Mouse (Mus musculus) kidney, postnatal 0 days (tissue): Measurements from ENCODE around the gene Pdia3. TPM values are rescaled to one million over a fixed set of nuclear protein-coding genes. Genes with fewer than 3 reads are reported as not detected.
A peak's percentile ranks its signal among the peaks of the same experiment; 100 is the strongest.

Source experiments
- ATAC-seq: fragments of 200-750 bp; cut with Nextera tagmentation; replicated peaks from 2 replicates; pipeline ENCODE4 v1.8.0; 2017; ENCODE audit warnings: low read depth, moderate number of reproducible peaks, moderate TSS enrichment, moderate library complexity; ENCODE audit not compliant: low FRiP score
- DNase-seq: peaks from one replicate; pipeline ENCODE4 v3.0.0-alpha.2; 2016; ENCODE audit warnings: low spot score
- H3K27ac ChIP-seq: fragments of 300-500 bp; sonication (generic); 2 replicates; pipeline ENCODE4 v1.5.1; 2014; ENCODE audit warnings: mild to moderate bottlenecking
- H3K27me3 ChIP-seq: fragments of 300-500 bp; sonication (generic); 2 replicates; pipeline ENCODE4 v1.6.1; 2014; ENCODE audit warnings: low read length, mixed read lengths; ENCODE audit not compliant: insufficient read depth
- H3K36me3 ChIP-seq: fragments of 300-500 bp; sonication (generic); 2 replicates; pipeline ENCODE4 v1.6.1; 2014; ENCODE audit warnings: low read length, mixed read lengths; ENCODE audit not compliant: insufficient read depth
- H3K4me1 ChIP-seq: fragments of 300-500 bp; sonication (generic); replicated peaks from 2 replicates; pipeline ENCODE4 v1.6.1; 2014; ENCODE audit warnings: antibody characterized with exemption, low read length, mixed read lengths; ENCODE audit not compliant: insufficient read depth
- H3K4me2 ChIP-seq: fragments of 300-500 bp; sonication (generic); 2 replicates; pipeline ENCODE4 v1.6.1; 2014; ENCODE audit warnings: mild to moderate bottlenecking, low read length, moderate library complexity, mixed read lengths
- H3K4me3 ChIP-seq: fragments of 300-500 bp; sonication (generic); replicated peaks from 2 replicates; pipeline ENCODE4 v1.5.1; 2014; ENCODE audit warnings: low read depth, low read length
- H3K9ac ChIP-seq: fragments of 300-500 bp; sonication (generic); 2 replicates; pipeline ENCODE4 v1.6.1; 2014; ENCODE audit warnings: low read depth, low read length
- H3K9me3 ChIP-seq: fragments of 300-500 bp; sonication (generic); replicated peaks from 2 replicates; pipeline ENCODE4 v1.6.1; 2016; ENCODE audit warnings: low read length, inconsistent platforms, mixed read lengths
- CTCF ChIP-seq: IDR thresholded peaks from 2 replicates; pipeline ENCODE4 v1.5.1; 2016; ENCODE audit warnings: antibody characterized with exemption, low read depth, mild to moderate bottlenecking, moderate library complexity
- WGBS: fragments of 180-500 bp; shearing (Covaris S2); extraction: QIAGEN DNeasy Blood & Tissue Kit; methylation state at CpG from one replicate; pipeline ENCODE4 v1.1.7; 2014; 5-methylcytosine and 5-hydroxymethylcytosine counted together
- polyA plus RNA-seq: library from polyadenylated mRNA; unstranded; fragments of >200 nt; fragmentation: Nextera tagmentation; extraction: Ambion mirVana; gene quantifications from 2 replicates; pipeline ENCODE4 v1.2.1, GENCODE M21; 2015

Gene Pdia3
- polyA plus RNA-seq, 1 experiment from 2014 or later, result 506 TPM

DNA sequence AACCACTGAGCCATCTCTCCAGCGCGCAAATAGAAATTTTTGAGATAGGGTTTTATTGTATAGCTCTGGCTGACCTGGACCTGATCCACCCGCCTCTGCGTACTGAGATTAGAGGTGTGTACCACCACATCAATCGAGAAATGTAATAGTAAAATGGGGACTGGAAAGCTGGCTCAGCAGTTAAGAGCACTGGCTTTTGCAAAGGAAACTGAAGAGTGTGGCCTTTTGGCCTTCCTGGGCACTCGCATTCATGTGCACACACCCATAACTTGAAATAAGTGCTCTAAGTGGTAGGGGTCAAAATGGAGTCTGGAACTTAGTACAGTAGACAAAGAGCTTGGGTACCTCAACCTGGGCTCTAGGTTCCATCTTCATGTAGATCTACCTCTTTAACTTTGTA, 2.8 kb downstream of the Pdia3 start:
- no peak overlapping the region for H3K4me2 ChIP-seq
- no peaks in the 10 kb centered on the region for H3K27me3 ChIP-seq
- no peak for TF ChIP-seq CTCF
- H3K36me3 ChIP-seq, result peaks cover 17% of the 10 kb centered on the region; the same call in 1 of the 2 replicates
- H3K4me3 ChIP-seq, result no peak overlapping the region
- H3K27ac ChIP-seq, result no peak overlapping the region
- ATAC-seq (no peak), DNase-seq (no peak)
- H3K4me1 ChIP-seq, result peaks cover 15% of the 10 kb centered on the region; the same call in 1 of the 2 replicates
- no peak overlapping the region for H3K9ac ChIP-seq
- WGBS, result 82% methylated on average over 6 of the region's 6 CpGs
- H3K9me3 ChIP-seq, result no peaks in the 10 kb centered on the region

DNA sequence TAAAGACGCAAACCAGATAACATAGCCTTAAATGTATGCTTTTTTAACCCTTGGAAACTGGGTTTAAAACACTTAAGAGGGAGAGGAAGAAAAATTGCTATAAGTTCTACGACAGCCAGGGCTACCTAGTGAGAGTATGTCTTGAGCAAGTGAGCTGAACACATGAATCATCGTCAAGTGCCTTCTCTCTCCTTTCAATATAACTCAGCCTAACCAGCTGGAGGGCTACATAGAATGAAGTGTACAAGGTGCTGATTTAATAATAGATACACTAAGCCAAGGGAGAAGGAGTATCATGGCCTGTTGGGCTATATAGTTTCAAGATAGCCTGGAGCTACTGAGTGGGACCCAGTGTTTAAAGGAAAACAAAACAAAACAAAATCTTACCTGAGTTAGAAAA, 4.9 kb downstream of the Pdia3 start:
- Histone ChIP-seq H3K9ac (no peak overlapping the region), H3K4me1 (peaks cover 15% of the 10 kb centered on the region; the same call in 1 of the 2 replicates), H3K36me3 (peaks cover 26% of the 10 kb centered on the region; the same call in 1 of the 2 replicates), H3K27ac (no peak overlapping the region), H3K9me3 (no peaks in the 10 kb centered on the region), H3K27me3 (no peaks in the 10 kb centered on the region), H3K4me2 (no peak overlapping the region), H3K4me3 (no peak overlapping the region)
- DNase-seq, result no peak
- TF ChIP-seq CTCF, result no peak
- WGBS, result 83% methylated on average over 3 of the region's 3 CpGs
- no peak for ATAC-seq

GRCm38 (mm10) chr2:121423166-121423565, 9.6 kb downstream of the Pdia3 start:
- ATAC-seq (no peak), DNase-seq (no peak)
- H3K4me2 ChIP-seq, result no peak overlapping the region
- H3K9ac ChIP-seq, result no peak overlapping the region
- no peaks in the 10 kb centered on the region for H3K27me3 ChIP-seq
- H3K9me3 ChIP-seq, result no peaks in the 10 kb centered on the region
- 87% methylated on average over 2 of the region's 2 CpGs for WGBS
- H3K27ac ChIP-seq, result no peak overlapping the region
- TF ChIP-seq CTCF, result no peak
- no peak overlapping the region for H3K4me3 ChIP-seq
- peaks cover 42% of the 10 kb centered on the region; the same call in 1 of the 2 replicates for H3K36me3 ChIP-seq
- H3K4me1 ChIP-seq, result no peaks in the 10 kb centered on the region

DNA sequence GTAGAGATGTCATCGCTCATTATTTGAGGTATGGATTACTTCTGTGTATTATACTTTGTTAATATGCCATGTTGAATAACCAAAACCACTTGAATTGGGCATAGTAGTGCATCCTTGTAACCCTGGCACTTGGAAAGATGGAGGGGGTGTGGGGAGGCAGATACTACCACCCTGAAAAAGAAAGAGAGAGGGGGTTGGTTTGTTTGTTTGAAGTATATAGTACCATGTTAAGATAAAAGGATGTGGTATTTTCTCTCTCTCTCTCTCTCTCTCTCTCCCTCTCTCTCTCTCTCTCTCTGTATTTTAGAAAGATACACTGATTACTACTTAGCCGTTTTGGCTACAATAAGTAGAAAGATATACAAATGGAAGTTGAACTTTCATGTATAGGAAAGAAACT, 12.3 kb downstream of the Pdia3 start:
- no peak overlapping the region for H3K4me3 ChIP-seq
- H3K4me1 ChIP-seq, result no peaks in the 10 kb centered on the region
- H3K27ac ChIP-seq, result no peak overlapping the region
- no peaks in the 10 kb centered on the region for H3K27me3 ChIP-seq
- no peak overlapping the region for H3K4me2 ChIP-seq
- H3K9me3 ChIP-seq, result no peaks in the 10 kb centered on the region
- ATAC-seq (no peak), DNase-seq (no peak)
- H3K36me3 ChIP-seq, result peaks cover 47% of the 10 kb centered on the region
- no peak overlapping the region for H3K9ac ChIP-seq
- WGBS, result 100% methylated on average over 2 of the region's 2 CpGs
- no peak for TF ChIP-seq CTCF

DNA sequence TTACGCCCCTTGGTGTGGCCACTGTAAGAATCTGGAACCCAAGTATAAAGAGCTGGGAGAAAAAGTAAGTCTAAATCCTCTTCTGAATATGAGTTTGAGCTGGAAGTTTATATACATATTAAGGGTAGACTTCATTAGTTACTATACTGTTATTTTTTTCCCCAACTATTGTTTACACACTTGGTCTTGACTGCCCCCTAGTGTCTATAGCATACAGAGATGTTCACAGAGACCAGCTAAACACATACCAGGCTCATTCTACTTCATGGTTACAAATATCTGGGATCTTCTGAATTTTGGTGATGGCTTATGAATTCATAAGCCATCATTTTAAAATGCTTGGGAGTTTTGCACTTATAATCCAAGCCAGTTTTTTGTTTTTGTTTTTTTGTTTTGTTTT, 21.3 kb downstream of the Pdia3 start:
- no peak overlapping the region for H3K9ac ChIP-seq
- H3K4me1 ChIP-seq, result no peaks in the 10 kb centered on the region
- H3K27me3 ChIP-seq, result no peaks in the 10 kb centered on the region
- peaks cover 70% of the 10 kb centered on the region for H3K36me3 ChIP-seq
- H3K27ac ChIP-seq, result no peak overlapping the region
- TF ChIP-seq CTCF, result peak; percentile 61
- H3K9me3 ChIP-seq, result no peaks in the 10 kb centered on the region
- 91% methylated on average over 1 of the region's 1 CpGs for WGBS
- ATAC-seq (no peak), DNase-seq (peak; percentile 74)
- no peak overlapping the region for H3K4me2 ChIP-seq
- H3K4me3 ChIP-seq, result no peak overlapping the region

DNA sequence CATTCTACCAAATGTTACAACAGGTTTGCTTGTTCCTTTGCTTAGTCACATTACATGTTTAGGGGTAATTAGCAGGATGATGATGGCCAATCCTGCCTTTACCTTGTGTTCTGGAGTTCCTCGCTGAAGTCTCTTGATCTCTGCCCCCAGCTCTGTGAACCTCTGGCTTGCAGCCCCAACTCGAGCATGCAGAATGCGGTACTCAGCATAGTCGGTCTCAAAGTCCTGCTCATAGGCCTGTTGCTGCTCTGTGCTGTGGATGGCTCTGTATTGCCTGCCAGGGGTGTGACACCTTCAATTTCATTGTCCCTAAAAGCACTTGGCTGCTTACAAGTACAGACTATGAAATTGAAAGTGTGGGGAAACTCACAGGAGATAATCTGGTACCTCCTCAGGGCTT, 26.2 kb downstream of the Pdia3 start:
- WGBS, result 67% methylated on average over 4 of the region's 4 CpGs
- peaks cover 13% of the 10 kb centered on the region for H3K4me1 ChIP-seq
- no peaks in the 10 kb centered on the region for H3K27me3 ChIP-seq
- TF ChIP-seq CTCF, result no peak
- no peaks in the 10 kb centered on the region for H3K9me3 ChIP-seq
- H3K9ac ChIP-seq, result no peak overlapping the region
- no peak overlapping the region for H3K4me2 ChIP-seq
- peak; percentile 58; the same call in 1 of the 2 replicates for ATAC-seq
- no peak overlapping the region for H3K27ac ChIP-seq
- H3K36me3 ChIP-seq, result peaks cover 27% of the 10 kb centered on the region; the same call in 1 of the 2 replicates
- H3K4me3 ChIP-seq, result no peak overlapping the region
- no peak for DNase-seq
